Mouse (Mus musculus) heart, embryonic 10.5 days (tissue): Measurements from ENCODE around the gene Porcn. TPM values are rescaled to one million over a fixed set of nuclear protein-coding genes. Genes with fewer than 3 reads are reported as not detected.

ENCODE experiments used
- DNase-seq: peaks from one replicate; pipeline ENCODE4 v3.0.0-alpha.2; 2017; ENCODE audit warnings: low spot score
- H3K27ac ChIP-seq: fragments of 300-500 bp; sonication (generic); 2 replicates; pipeline ENCODE4 v1.5.1; 2016; ENCODE audit warnings: mild to moderate bottlenecking
- H3K27me3 ChIP-seq: fragments of 300-500 bp; sonication (generic); 2 replicates; pipeline ENCODE4 v1.6.1; 2016; ENCODE audit warnings: mild to moderate bottlenecking; ENCODE audit not compliant: poor library complexity, insufficient read depth, severe bottlenecking
- H3K36me3 ChIP-seq: fragments of 300-500 bp; sonication (generic); 2 replicates; pipeline ENCODE4 v1.6.1; 2016; ENCODE audit warnings: mild to moderate bottlenecking, moderate library complexity
- H3K4me1 ChIP-seq: fragments of 300-500 bp; sonication (generic); 2 replicates; pipeline ENCODE4 v1.6.1; 2016; ENCODE audit warnings: mild to moderate bottlenecking
- H3K4me3 ChIP-seq: fragments of 300-500 bp; sonication (generic); 2 replicates; pipeline ENCODE4 v1.5.1; 2016; ENCODE audit warnings: mild to moderate bottlenecking, moderate library complexity
- H3K9me3 ChIP-seq: fragments of 300-500 bp; sonication (generic); 2 replicates; pipeline ENCODE4 v1.6.1; 2016; ENCODE audit warnings: mild to moderate bottlenecking, moderate library complexity
- WGBS: fragments of 180-500 bp; shearing (Covaris S2); methylation state at CpG from one replicate; pipeline ENCODE4 v1.1.7; 2016; 5-methylcytosine and 5-hydroxymethylcytosine counted together
- polyA plus RNA-seq: library from polyadenylated mRNA; unstranded; fragments of >200 nt; fragmentation: Nextera tagmentation; extraction: Ambion mirVana; gene quantifications from 2 replicates; pipeline ENCODE4 v1.2.1, GENCODE M21; 2016

The Porcn gene
- polyA plus RNA-seq, 1 experiment from 2014 or later, result 5.5 TPM

DNA sequence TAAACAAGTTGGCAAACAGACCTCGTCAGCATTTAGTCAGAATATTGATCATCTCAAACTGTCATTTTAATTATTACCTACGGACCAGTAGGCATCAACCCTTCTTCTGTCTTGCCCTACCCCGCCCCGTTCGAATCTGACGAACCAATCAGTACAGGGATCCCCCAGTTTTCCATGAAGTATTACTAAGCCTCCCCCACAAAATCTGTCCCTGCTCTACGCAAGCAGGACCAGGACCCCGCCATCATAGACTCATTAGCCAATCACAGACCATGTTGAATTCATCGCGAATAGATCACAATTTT lies 13.0 kb downstream of the Porcn start, which contains the start of gene Ebp:
Gene Ebp (minus strand): TSS at position 94 of the 305 bp plus-strand sequence.
- peak within 1 kb of the TSS; percentile 87 for H3K27ac ChIP-seq
- peak within 1 kb of the TSS; percentile 66 for H3K4me3 ChIP-seq
- WGBS, result 18% methylated on average over 10 of the region's 10 CpGs
- H3K36me3 ChIP-seq, result no peaks in the 10 kb centered on the region
- DNase-seq, result no peak
- no peaks in the 10 kb centered on the region for H3K9me3 ChIP-seq
- H3K4me1 ChIP-seq, result no peaks in the 10 kb centered on the region
- no peaks in the 10 kb centered on the region for H3K27me3 ChIP-seq

DNA sequence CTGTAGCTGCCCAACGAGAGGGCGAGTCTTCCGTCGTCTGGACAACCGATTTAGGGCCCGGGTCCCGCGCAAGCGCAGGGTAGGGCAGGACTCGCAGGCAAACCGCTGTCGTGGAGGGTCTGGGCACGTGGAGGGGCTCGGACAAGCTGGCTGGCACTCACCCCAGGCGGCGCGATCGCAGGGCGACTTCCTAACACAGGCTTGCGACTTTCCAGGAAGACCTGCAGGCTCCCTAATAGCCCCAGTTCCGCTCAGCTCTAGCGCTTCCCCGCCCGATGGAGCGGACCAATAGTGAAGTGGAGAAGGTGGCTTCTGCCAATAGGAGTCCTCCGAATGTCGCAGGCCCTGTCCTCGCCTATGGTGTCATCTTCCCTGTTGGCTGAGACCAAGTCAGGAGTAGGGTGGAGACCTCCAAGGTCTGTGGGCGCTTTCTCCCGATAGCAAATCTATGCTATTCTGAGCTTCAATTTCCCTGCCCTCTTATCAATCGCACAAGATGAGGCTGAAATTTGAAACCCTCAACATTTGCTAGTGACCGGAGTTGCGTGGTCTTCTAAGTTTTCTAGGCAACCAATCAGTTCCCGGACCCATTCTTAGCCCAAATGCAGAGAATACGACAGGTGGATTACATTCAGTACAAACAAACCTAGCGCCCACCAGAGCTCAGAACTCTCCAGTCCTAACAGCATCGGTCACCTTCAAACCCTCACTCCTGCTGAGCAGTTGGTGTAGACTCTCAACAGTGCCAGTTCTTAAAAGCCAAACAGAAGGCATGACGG lies 13.5 kb downstream of the Porcn start:
- no peaks in the 10 kb centered on the region for H3K36me3 ChIP-seq
- H3K27ac ChIP-seq, result peak overlapping the region; percentile 87
- peak overlapping the region; percentile 66 for H3K4me3 ChIP-seq
- 10% methylated on average over 38 of the region's 38 CpGs for WGBS
- H3K27me3 ChIP-seq, result no peaks in the 10 kb centered on the region
- no peaks in the 10 kb centered on the region for H3K9me3 ChIP-seq
- H3K4me1 ChIP-seq, result no peaks in the 10 kb centered on the region
- DNase-seq, result peak; percentile 94

GRCm38 (mm10) chrX:8192126-8192639 lies 14.1 kb downstream of the Porcn start:
- Histone ChIP-seq H3K4me3 (peak overlapping the region; percentile 66), H3K4me1 (no peaks in the 10 kb centered on the region), H3K9me3 (no peaks in the 10 kb centered on the region), H3K36me3 (no peaks in the 10 kb centered on the region), H3K27me3 (no peaks in the 10 kb centered on the region), H3K27ac (peak overlapping the region; percentile 87)
- 17% methylated on average over 13 of the region's 13 CpGs for WGBS
- DNase-seq, result no peak

GRCm38 (mm10) chrX:8182871-8183540 lies 23.3 kb downstream of the Porcn start:
- no peaks in the 10 kb centered on the region for H3K27me3 ChIP-seq
- H3K36me3 ChIP-seq, result peaks cover 7% of the 10 kb centered on the region; the same call in 1 of the 2 replicates
- no peak for DNase-seq
- H3K4me1 ChIP-seq, result no peaks in the 10 kb centered on the region
- H3K9me3 ChIP-seq, result no peaks in the 10 kb centered on the region
- no peak overlapping the region for H3K4me3 ChIP-seq
- 20% methylated on average over 7 of the region's 7 CpGs for WGBS
- H3K27ac ChIP-seq, result no peak overlapping the region

- H3K27ac ChIP-seq, result no peak overlapping the region
- no peaks in the 10 kb centered on the region for H3K4me1 ChIP-seq
- H3K36me3 ChIP-seq, result no peaks in the 10 kb centered on the region
- no peaks in the 10 kb centered on the region for H3K27me3 ChIP-seq
- H3K4me3 ChIP-seq, result no peak overlapping the region
- H3K9me3 ChIP-seq, result no peaks in the 10 kb centered on the region
- 76% methylated on average over 5 of the region's 5 CpGs for WGBS
- no peak for DNase-seq
Observed at GRCm38 (mm10) chrX:8179646-8180045, 26.7 kb downstream of the Porcn start.

GRCm38 (mm10) chrX:8178871-8179270 lies 27.5 kb downstream of the Porcn start:
- 91% methylated on average over 2 of the region's 2 CpGs for WGBS
- H3K27me3 ChIP-seq, result no peaks in the 10 kb centered on the region

DNA sequence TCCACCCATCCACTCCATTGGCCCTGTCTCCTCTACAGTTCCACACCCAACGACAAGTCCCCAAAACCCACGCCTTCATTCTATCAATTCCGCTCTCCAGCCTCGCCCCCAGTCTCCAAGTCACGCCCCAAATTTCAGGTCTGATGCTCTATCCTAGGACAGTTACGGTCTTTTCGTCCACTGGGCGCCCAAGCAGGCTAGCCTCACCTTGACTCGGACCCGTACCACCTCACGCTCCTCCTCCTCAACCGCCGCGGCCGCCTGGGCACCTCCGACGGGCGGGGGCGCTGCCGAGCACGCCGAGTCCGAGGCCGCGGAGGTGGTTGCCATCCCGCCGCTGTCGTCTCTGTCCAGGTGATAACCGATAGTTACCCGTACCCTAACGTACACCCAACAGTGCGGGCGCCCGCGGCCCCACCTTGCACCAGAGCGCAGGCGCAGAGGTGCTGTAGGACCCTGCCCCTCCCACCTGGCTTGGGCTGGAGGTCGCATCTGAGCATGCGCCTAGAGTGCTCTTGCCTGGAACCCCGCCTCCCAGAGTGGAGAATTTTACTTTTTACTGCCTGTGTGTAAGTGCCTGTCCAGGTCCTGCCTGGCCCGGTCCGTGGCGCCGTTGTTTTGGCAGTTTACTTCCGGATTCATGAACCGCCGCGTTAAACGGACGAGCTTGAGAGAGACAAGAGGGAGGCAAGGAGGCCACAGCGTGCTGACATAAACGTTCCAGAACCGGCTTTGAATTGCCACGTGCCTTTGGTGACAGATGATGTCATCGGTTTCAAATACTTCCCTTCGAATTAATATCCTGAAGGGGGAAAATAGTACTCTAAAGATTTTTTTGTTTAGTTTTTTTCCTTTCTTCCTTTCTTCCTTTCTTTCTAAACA lies 30.6 kb downstream of the Porcn start, which contains the start of gene Tbc1d25:
Gene Tbc1d25 (minus strand): TSS at position 678 of the 882 bp plus-strand sequence.
- Histone ChIP-seq H3K4me1 (no peaks in the 10 kb centered on the region), H3K9me3 (no peaks in the 10 kb centered on the region), H3K27me3 (no peaks in the 10 kb centered on the region), H3K27ac (peak within 1 kb of the TSS; percentile 83), H3K4me3 (peak within 1 kb of the TSS; percentile 69), H3K36me3 (peaks cover 4% of the 10 kb centered on the region; the same call in 1 of the 2 replicates)
- WGBS, result 13% methylated on average over 56 of the region's 56 CpGs
- peak; percentile 94 for DNase-seq

More at GRCm38 (mm10) chrX:8178871-8179270, 27.5 kb downstream of the Porcn start:
- no peak for DNase-seq
- no peak overlapping the region for H3K4me3 ChIP-seq
- no peaks in the 10 kb centered on the region for H3K36me3 ChIP-seq
- no peaks in the 10 kb centered on the region for H3K9me3 ChIP-seq
- no peaks in the 10 kb centered on the region for H3K4me1 ChIP-seq
- H3K27ac ChIP-seq, result no peak overlapping the region

DNA sequence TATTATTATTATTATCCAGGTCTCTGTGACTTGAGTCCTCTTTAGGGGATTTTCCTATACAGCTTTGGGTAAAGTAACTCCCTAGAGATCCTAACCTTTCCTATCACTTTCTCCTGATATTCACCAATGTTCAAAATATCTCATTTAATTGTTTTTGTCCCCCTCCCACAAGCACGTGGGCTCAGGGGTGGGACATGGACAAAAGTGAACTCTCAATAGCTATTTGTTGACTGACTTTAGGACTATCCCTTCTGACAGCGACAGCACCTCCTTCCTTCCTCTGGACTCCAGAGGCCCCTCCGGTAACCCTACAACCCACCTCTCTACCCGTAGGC lies 31.2 kb downstream of the Porcn start:
- Histone ChIP-seq H3K4me3 (peak overlapping the region; percentile 69), H3K36me3 (peaks cover 6% of the 10 kb centered on the region; the same call in 1 of the 2 replicates), H3K27ac (peak overlapping the region; percentile 83), H3K4me1 (no peaks in the 10 kb centered on the region), H3K27me3 (no peaks in the 10 kb centered on the region), H3K9me3 (no peaks in the 10 kb centered on the region)
- no peak for DNase-seq
- 12% methylated on average over 4 of the region's 4 CpGs for WGBS

DNA sequence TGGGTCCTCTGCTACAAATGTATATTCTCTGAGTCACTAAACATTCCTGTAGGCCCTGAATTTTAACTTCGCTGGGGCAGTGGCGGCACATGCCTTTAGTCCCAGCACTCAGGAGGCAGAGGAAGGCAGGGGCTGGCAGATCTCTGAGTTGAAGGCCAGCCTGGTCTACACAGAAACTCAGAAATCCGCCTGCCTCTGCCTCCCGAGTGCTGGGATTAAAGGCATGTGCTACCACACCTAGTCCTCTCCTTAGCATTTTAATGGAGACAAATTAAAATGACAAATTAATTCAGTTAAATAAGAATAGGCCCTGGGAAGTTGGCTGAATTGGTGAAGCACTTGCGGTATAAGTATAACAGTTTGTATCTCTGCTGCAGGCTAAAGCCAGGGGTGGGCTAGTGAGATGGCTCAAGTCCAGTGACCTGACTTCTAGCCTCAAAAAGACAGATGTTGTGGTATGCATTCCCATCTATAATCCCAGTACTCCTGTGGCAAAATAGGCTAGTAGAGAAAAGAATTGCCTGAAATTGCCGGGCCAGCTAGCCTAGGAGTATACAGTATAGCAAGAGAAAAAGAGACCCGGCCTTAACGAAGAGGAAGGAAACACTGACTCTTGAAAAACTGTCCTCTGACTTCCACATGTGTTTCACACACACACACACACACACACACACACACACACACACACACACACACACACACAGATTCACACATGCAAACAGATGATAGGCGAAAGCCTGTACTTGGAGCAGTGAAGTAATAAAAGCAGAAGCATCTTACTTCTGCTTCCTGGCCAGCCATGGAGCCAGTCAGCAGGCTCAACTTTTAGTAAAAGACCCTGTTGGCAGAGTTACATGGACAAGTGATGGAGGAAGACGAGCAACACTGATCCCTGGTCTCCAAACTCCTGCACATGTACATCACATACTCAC lies 38.3 kb downstream of the Porcn start:
- Histone ChIP-seq H3K4me1 (no peaks in the 10 kb centered on the region), H3K9me3 (no peaks in the 10 kb centered on the region), H3K36me3 (peaks cover 10% of the 10 kb centered on the region), H3K4me3 (no peak overlapping the region), H3K27me3 (no peaks in the 10 kb centered on the region), H3K27ac (no peak overlapping the region)
- WGBS, result 87% methylated on average over 10 of the region's 10 CpGs
- DNase-seq, result no peak

- no peaks in the 10 kb centered on the region for H3K4me1 ChIP-seq
- no peak overlapping the region for H3K4me3 ChIP-seq
- WGBS, result 85% methylated on average over 4 of the region's 4 CpGs
- H3K27ac ChIP-seq, result no peak overlapping the region
- no peaks in the 10 kb centered on the region for H3K9me3 ChIP-seq
- no peaks in the 10 kb centered on the region for H3K27me3 ChIP-seq
- DNase-seq, result no peak
- peaks cover 5% of the 10 kb centered on the region; the same call in 1 of the 2 replicates for H3K36me3 ChIP-seq
Observed at GRCm38 (mm10) chrX:8164471-8164870, 41.9 kb downstream of the Porcn start.

GRCm38 (mm10) chrX:8163076-8163475 lies 43.2 kb downstream of the Porcn start:
- no peaks in the 10 kb centered on the region for H3K27me3 ChIP-seq
- peaks cover 11% of the 10 kb centered on the region; the same call in 1 of the 2 replicates for H3K36me3 ChIP-seq
- no peak for DNase-seq
- no peaks in the 10 kb centered on the region for H3K4me1 ChIP-seq
- H3K4me3 ChIP-seq, result no peak overlapping the region
- H3K9me3 ChIP-seq, result no peaks in the 10 kb centered on the region
- H3K27ac ChIP-seq, result no peak overlapping the region
- WGBS, result 82% methylated on average over 5 of the region's 5 CpGs
